Mouse (Mus musculus) E14TG2a.4 (cell line): Measurements from ENCODE around the gene Wt1.

ENCODE experiments used
- CTCF ChIP-seq: conservative IDR thresholded peaks from 2 replicates; pipeline ENCODE4 v1.5.1; 2014; ENCODE audit warnings: low read length
- NANOG ChIP-seq: IDR thresholded peaks from 2 replicates; pipeline ENCODE4 v1.6.1; 2014; ENCODE audit warnings: borderline replicate concordance, low read length, mixed read lengths
- POU5F1 ChIP-seq: IDR thresholded peaks from 2 replicates; pipeline ENCODE4 v1.6.1; 2014; ENCODE audit warnings: low read length, borderline replicate concordance

GRCm38 (mm10) chr2:105086081-105086480, 40.2 kb upstream of the Wt1 start:
- no peak for TF ChIP-seq CTCF
- TF ChIP-seq NANOG, result no peak
- TF ChIP-seq POU5F1, result no peak
